Mouse (Mus musculus) embryonic fibroblast, embryonic 13.5 days (primary cell): ENCODE measurements around the gene Prr14. TPM values are rescaled to one million over a fixed set of nuclear protein-coding genes. Genes with fewer than 3 reads are reported as not detected.

Experiments used
- H3K27ac ChIP-seq: 2 replicates; pipeline ENCODE4 v1.5.1; 2012; ENCODE audit warnings: low read length, control low read depth, inconsistent platforms; ENCODE audit not compliant: insufficient read depth
- H3K4me1 ChIP-seq: 2 replicates; pipeline ENCODE4 v1.6.1; 2011; ENCODE audit warnings: low read length; ENCODE audit not compliant: control insufficient read depth, insufficient read depth
- H3K4me3 ChIP-seq: 2 replicates; pipeline ENCODE4 v1.5.1; 2011; ENCODE audit warnings: mild to moderate bottlenecking, control low read depth, low read length; ENCODE audit not compliant: insufficient read depth
- CTCF ChIP-seq: IDR thresholded peaks from 2 replicates; pipeline ENCODE4 v1.5.1; 2011; ENCODE audit warnings: mild to moderate bottlenecking, control low read depth, low read length, moderate library complexity, borderline replicate concordance; ENCODE audit not compliant: insufficient read depth
- POLR2A ChIP-seq: IDR thresholded peaks from 2 replicates; pipeline ENCODE4 v1.6.1; 2011; ENCODE audit warnings: low read depth, mild to moderate bottlenecking, control low read depth, low read length, moderate library complexity
- polyA plus RNA-seq: library from polyadenylated mRNA; stranded (reverse); fragments of >200 nt; gene quantifications from 2 replicates; pipeline ENCODE4 v1.2.4, GENCODE M21; 2011; ENCODE audit warnings: low read depth; ENCODE audit not compliant: missing spikeins, insufficient read length

Prr14 gene
- polyA plus RNA-seq, 1 experiment = 73.6 TPM

- peak overlapping the region; percentile 69 for H3K4me3 ChIP-seq
- no peak for TF ChIP-seq CTCF
- peak; percentile 81 for TF ChIP-seq POLR2A
- H3K4me1 ChIP-seq = peaks cover 5% of the 10 kb centered on the region; the same call in 1 of the 2 replicates
- H3K27ac ChIP-seq = peak overlapping the region; percentile 98
Observed at GRCm38 (mm10) chr7:127470743-127471645, 11.6 kb downstream of the Prr14 start.

- Histone ChIP-seq H3K4me3 (peak overlapping the region; percentile 65), H3K27ac (peak overlapping the region; percentile 98), H3K4me1 (peaks cover 9% of the 10 kb centered on the region)
- TF ChIP-seq POLR2A (no peak; the same call in 1 of the 2 replicates), CTCF (no peak)
Observed at GRCm38 (mm10) chr7:127471646-127472010, 12.2 kb downstream of the Prr14 start.

- Histone ChIP-seq H3K27ac (peak overlapping the region; percentile 98), H3K4me1 (peaks cover 9% of the 10 kb centered on the region), H3K4me3 (peak overlapping the region; percentile 65)
- TF ChIP-seq POLR2A (peak; percentile 57; the same call in 1 of the 2 replicates), CTCF (no peak)
Observed at GRCm38 (mm10) chr7:127472060-127472459, 12.6 kb downstream of the Prr14 start.

- H3K4me3 ChIP-seq = no peak overlapping the region
- H3K27ac ChIP-seq = no peak overlapping the region
- peaks cover 9% of the 10 kb centered on the region for H3K4me1 ChIP-seq
- TF ChIP-seq CTCF (no peak), POLR2A (no peak)
Observed at GRCm38 (mm10) chr7:127473705-127474104, 14.3 kb downstream of the Prr14 start.

GRCm38 (mm10) chr7:127474378-127475070 is 15.1 kb downstream of the Prr14 start:
- H3K4me3 ChIP-seq = no peak overlapping the region
- TF ChIP-seq POLR2A (no peak), CTCF (no peak)
- H3K4me1 ChIP-seq = peaks cover 9% of the 10 kb centered on the region
- no peak overlapping the region for H3K27ac ChIP-seq

GRCm38 (mm10) chr7:127475186-127475740 is 15.9 kb downstream of the Prr14 start:
- H3K27ac ChIP-seq = no peak overlapping the region
- no peak overlapping the region for H3K4me3 ChIP-seq
- H3K4me1 ChIP-seq = peaks cover 9% of the 10 kb centered on the region
- TF ChIP-seq POLR2A = no peak
- TF ChIP-seq CTCF = no peak

- TF ChIP-seq CTCF (no peak), POLR2A (no peak)
- peaks cover 14% of the 10 kb centered on the region for H3K4me1 ChIP-seq
- no peak overlapping the region for H3K4me3 ChIP-seq
- no peak overlapping the region for H3K27ac ChIP-seq
Observed at GRCm38 (mm10) chr7:127476336-127476735, 16.9 kb downstream of the Prr14 start.

GRCm38 (mm10) chr7:127476855-127477254 is 17.4 kb downstream of the Prr14 start:
- H3K4me3 ChIP-seq = peak overlapping the region; percentile 34
- H3K4me1 ChIP-seq = peaks cover 14% of the 10 kb centered on the region
- peak overlapping the region; percentile 28 for H3K27ac ChIP-seq
- no peak for TF ChIP-seq CTCF
- TF ChIP-seq POLR2A = no peak

- Histone ChIP-seq H3K27ac (peak overlapping the region; percentile 93), H3K4me1 (peaks cover 14% of the 10 kb centered on the region), H3K4me3 (peak overlapping the region; percentile 54)
- no peak for TF ChIP-seq CTCF
- peak; percentile 87 for TF ChIP-seq POLR2A
Observed at GRCm38 (mm10) chr7:127477687-127478634, 18.6 kb downstream of the Prr14 start.
